Mouse (Mus musculus): ENCODE results near the gene Vipr1. TPM values are rescaled to one million over a fixed set of nuclear protein-coding genes. Genes with fewer than 3 reads are reported as not detected.

Vipr1 gene
- polyA plus RNA-seq, 1 experiment from 2014 or later: 0.77 TPM

Other genes starting within 250 kb of the Vipr1 start
- 2.3 and 3.1 TPM in 2 replicates for gene Cck, start 147.0 kb upstream of the Vipr1 start, polyA plus RNA-seq (2014; fragmentation: Nextera tagmentation; extraction: Ambion mirVana)
- gene Lyzl4, start 620 bp upstream of the Vipr1 start, polyA plus RNA-seq (2014; fragmentation: Nextera tagmentation; extraction: Ambion mirVana): not detected in 2 replicates
- gene Sec22c, start 62.8 kb downstream of the Vipr1 start, polyA plus RNA-seq (2014; fragmentation: Nextera tagmentation; extraction: Ambion mirVana): 4.7 and 5.5 TPM in 2 replicates
- 103 and 118 TPM in 2 replicates for gene Ss18l2, start 67.6 kb downstream of the Vipr1 start, polyA plus RNA-seq (2014; fragmentation: Nextera tagmentation; extraction: Ambion mirVana)
- 47.3 and 48.2 TPM in 2 replicates for gene Nktr, start 76.5 kb downstream of the Vipr1 start, polyA plus RNA-seq (2014; fragmentation: Nextera tagmentation; extraction: Ambion mirVana)
- 4.0 and 4.4 TPM in 2 replicates for gene Zfp651, start 116.6 kb downstream of the Vipr1 start, polyA plus RNA-seq (2014; fragmentation: Nextera tagmentation; extraction: Ambion mirVana)
- not detected in 2 replicates for gene Klhl40, start 134.9 kb downstream of the Vipr1 start, polyA plus RNA-seq (2014; fragmentation: Nextera tagmentation; extraction: Ambion mirVana)
- gene Hhatl, start 149.8 kb downstream of the Vipr1 start, polyA plus RNA-seq (2014; fragmentation: Nextera tagmentation; extraction: Ambion mirVana): not detected in 2 replicates
- gene Ccdc13, start 196.7 kb downstream of the Vipr1 start, polyA plus RNA-seq (2014; fragmentation: Nextera tagmentation; extraction: Ambion mirVana): 0.49 TPM in 1 of 2 replicates, not detected in the other
- 205 and 214 TPM in 2 replicates for gene Higd1a, start 215.6 kb downstream of the Vipr1 start, polyA plus RNA-seq (2014; fragmentation: Nextera tagmentation; extraction: Ambion mirVana)